Comparison of ENCODE assay signal across 18 mouse cellular contexts in genomic region chr9:52407841-52408240, GRCm38 (mm10).
DNase-seq lines count a peak whose midpoint lies in the region.
"Had no signal": no experiment of that assay in that cellular context is flagged by ENCODE, and none has a peak within 500 bp of the region (broad histone marks: within the 10 kb centered on the region; RNA-seq: fewer than 3 reads in every experiment).

No protein-coding gene starts in this region.

- no peak overlapping the region for H3K27ac ChIP-seq in forebrain, embryonic 10.5 days
- H3K27ac ChIP-seq: embryonic facial prominence, embryonic 12.5 days; heart, adult 2 months; hindbrain, embryonic 12.5 days; intestine, embryonic 15.5 days; liver, embryonic 13.5 days; neural tube, embryonic 13.5 days had no signal

- intact Hi-C loops in heart, postnatal 25 days (cut with DNase I): no loop called here

- no peaks in the 10 kb centered on the region; the same call in 1 of the 2 replicates for H3K9me3 ChIP-seq in forebrain, embryonic 10.5 days
- H3K9me3 ChIP-seq: embryonic facial prominence, embryonic 12.5 days; hindbrain, embryonic 12.5 days; intestine, embryonic 15.5 days; liver, embryonic 13.5 days; neural tube, embryonic 13.5 days had no signal

- DNase-seq in heart, adult 11 months: peak; percentile 64
- no peak for DNase-seq in heart, postnatal 25 days (ENCODE audit: low spot score)
- peak; percentile 70 to 72 for DNase-seq in layer of hippocampus, adult 8-10 months (ENCODE audit: low spot score in 2 of 2)
- DNase-seq in left cerebral cortex, adult 9 months (ENCODE audit: low spot score in 2 of 2): peak; percentile 44 to 79
- DNase-seq in right cerebral cortex, postnatal 25 days: peak; percentile 72
- DNase-seq in forebrain, embryonic 10.5 days (ENCODE audit: extremely low spot score, low spot score): no peak
- DNase-seq in kidney, adult 9 months: no peak
- no peak for DNase-seq in spleen, adult 12 weeks (ENCODE audit: low spot score)
- DNase-seq: adrenal gland, postnatal 25 days; cerebellum, postnatal 36 days; heart, adult 2 months; kidney, postnatal 4 days; liver, embryonic 13.5 days; lung, postnatal 10 days had no signal

- H3K36me3 ChIP-seq in forebrain, embryonic 10.5 days (replicated peaks): no peaks in the 10 kb centered on the region
- H3K36me3 ChIP-seq: embryonic facial prominence, embryonic 12.5 days; hindbrain, embryonic 12.5 days; intestine, embryonic 15.5 days; liver, embryonic 13.5 days; neural tube, embryonic 13.5 days had no signal

- WGBS in forebrain, embryonic 10.5 days: 92% methylated on average over 6 of the region's 6 CpGs

- H3K27me3 ChIP-seq in forebrain, embryonic 10.5 days (ENCODE audit: poor library complexity, severe bottlenecking): no peaks in the 10 kb centered on the region
- H3K27me3 ChIP-seq: embryonic facial prominence, embryonic 12.5 days; hindbrain, embryonic 12.5 days; intestine, embryonic 15.5 days; liver, embryonic 13.5 days; neural tube, embryonic 13.5 days had no signal

- H3K4me3 ChIP-seq in forebrain, embryonic 10.5 days: no peak overlapping the region
- H3K4me3 ChIP-seq: embryonic facial prominence, embryonic 12.5 days; heart, adult 2 months; hindbrain, embryonic 12.5 days; intestine, embryonic 15.5 days; liver, embryonic 13.5 days; neural tube, embryonic 13.5 days had no signal

- H3K4me1 ChIP-seq in forebrain, embryonic 10.5 days: peaks cover under 1% of the 10 kb centered on the region; the same call in 1 of the 2 replicates
- H3K4me1 ChIP-seq: embryonic facial prominence, embryonic 12.5 days; hindbrain, embryonic 12.5 days; intestine, embryonic 15.5 days; liver, embryonic 13.5 days; neural tube, embryonic 13.5 days had no signal

Comparison
In these comparisons a context has a peak if more than half of its experiments do, and no peak if none do; other contexts are left out.
1. DNase-seq: peak in heart, adult 11 months (single experiment), layer of hippocampus, adult 8-10 months (2 of 2), left cerebral cortex, adult 9 months (2 of 2) and right cerebral cortex, postnatal 25 days (single experiment); none in heart, postnatal 25 days (single experiment), forebrain, embryonic 10.5 days (single experiment), kidney, adult 9 months (single experiment) and spleen, adult 12 weeks (single experiment).